Mouse (Mus musculus): Measurements from ENCODE around the gene Fli1. TPM values are rescaled to one million over a fixed set of nuclear protein-coding genes. Genes with fewer than 3 reads are reported as not detected.
A peak's percentile ranks its signal among the peaks of the same experiment; 100 is the strongest.

Gene Fli1
- total and polyA plus RNA-seq, 2 experiments: 1.6 to 3.0 TPM

DNA sequence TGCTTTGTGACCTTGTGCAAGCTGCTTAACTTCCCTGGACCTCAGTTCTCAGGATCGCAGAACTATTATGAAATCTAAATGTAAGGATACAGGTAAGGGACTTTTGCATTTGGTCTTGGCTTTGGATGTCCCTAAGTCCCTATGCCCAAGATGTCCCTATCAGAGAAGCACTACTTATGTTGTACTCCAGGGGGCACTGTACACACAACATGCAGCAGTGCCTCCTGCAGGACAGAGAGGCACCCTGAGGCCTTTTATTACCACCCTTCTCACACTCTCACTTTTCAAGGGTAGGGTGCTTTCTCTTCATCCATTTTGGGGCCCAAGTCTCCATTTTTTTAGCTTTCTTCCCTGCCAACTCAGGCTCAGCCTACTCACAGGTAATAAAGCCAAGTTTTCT, 154.5 kb downstream of the Fli1 start:
- H3K27ac ChIP-seq (replicated peaks; ENCODE audit: insufficient read depth, low read depth, low read length): no peak overlapping the region
- TF ChIP-seq POLR2A (IDR thresholded peaks at IDR 0.05; ENCODE audit: extremely low read depth, insufficient read depth, low read length): no peak
- TF ChIP-seq CTCF (IDR thresholded peaks at IDR 0.05; ENCODE audit: low read depth, low read length): peak; percentile 64
- H3K79me2 ChIP-seq (ENCODE audit: control insufficient read depth, insufficient read depth, low read length): no peaks in the 10 kb centered on the region
- H3K9ac ChIP-seq (ENCODE audit: low read depth, low read length): no peak overlapping the region
- H3K36me3 ChIP-seq (ENCODE audit: control insufficient read depth, insufficient read depth, low read length): no peaks in the 10 kb centered on the region
- H3K4me3 ChIP-seq (ENCODE audit: insufficient read depth, low read depth, low read length): no peak overlapping the region
- H3K4me1 ChIP-seq (ENCODE audit: control insufficient read depth, insufficient read depth, low read length): no peaks in the 10 kb centered on the region
- 96% methylated on average over 1 of the region's 1 CpGs for WGBS
- DNase-seq (ENCODE audit: extremely low read depth, low read depth, low spot score): peak; percentile 28
- H3K27me3 ChIP-seq (ENCODE audit: control insufficient read depth, insufficient read depth, low read length): no peaks in the 10 kb centered on the region

GRCm38 (mm10) chr9:32384906-32385305, 157.8 kb downstream of the Fli1 start:
- 77% methylated on average over 4 of the region's 4 CpGs for WGBS

DNA sequence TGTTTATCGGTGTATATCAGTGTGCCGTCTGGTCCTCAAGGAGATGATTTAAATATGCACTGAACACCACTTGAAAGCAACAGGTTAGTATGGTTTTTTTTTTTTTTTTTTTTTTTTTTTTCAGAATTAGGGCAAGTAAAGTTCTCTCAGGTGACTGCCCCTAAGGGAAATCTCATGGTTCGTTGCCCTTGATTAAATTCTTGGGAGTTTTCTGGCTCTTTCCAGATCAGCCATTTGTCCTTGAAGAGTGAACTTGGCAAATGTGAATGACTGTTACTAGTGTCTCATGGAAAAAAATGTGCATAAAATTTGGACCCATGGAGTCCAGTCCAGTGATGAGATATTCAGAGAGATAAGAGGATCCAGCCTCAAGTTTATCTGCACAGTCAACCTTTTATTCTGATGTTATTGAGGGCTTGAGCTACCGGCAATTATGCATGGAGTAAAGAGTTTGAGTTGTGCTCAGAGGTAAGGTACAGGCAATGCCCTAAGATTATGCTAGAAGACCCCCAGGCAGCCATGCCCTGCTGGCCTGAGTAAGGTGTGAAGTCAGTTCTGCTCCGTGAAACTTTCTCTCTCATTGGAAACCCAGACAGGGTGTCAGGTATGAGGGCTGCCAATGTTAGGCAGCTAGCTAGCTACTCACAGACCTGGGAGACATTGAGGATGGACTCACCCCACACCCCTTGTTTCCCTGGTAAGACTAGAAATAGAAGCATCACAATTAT, 165.6 kb downstream of the Fli1 start:
- Histone ChIP-seq H3K9ac (ENCODE audit: low read depth, low read length) (no peak overlapping the region), H3K79me2 (ENCODE audit: control insufficient read depth, insufficient read depth, low read length) (no peaks in the 10 kb centered on the region), H3K4me3 (ENCODE audit: insufficient read depth, low read depth, low read length) (no peak overlapping the region), H3K4me1 (ENCODE audit: control insufficient read depth, insufficient read depth, low read length) (no peaks in the 10 kb centered on the region), H3K27me3 (ENCODE audit: control insufficient read depth, insufficient read depth, low read length) (no peaks in the 10 kb centered on the region), H3K36me3 (ENCODE audit: control insufficient read depth, insufficient read depth, low read length) (no peaks in the 10 kb centered on the region), H3K27ac (replicated peaks; ENCODE audit: insufficient read depth, low read depth, low read length) (no peak overlapping the region)
- 92% methylated on average over 5 of the region's 5 CpGs for WGBS
- DNase-seq (ENCODE audit: extremely low read depth, low read depth, low spot score): no peak
- no peak for TF ChIP-seq POLR2A (IDR thresholded peaks at IDR 0.05; ENCODE audit: extremely low read depth, insufficient read depth, low read length)
- no peak for TF ChIP-seq CTCF (IDR thresholded peaks at IDR 0.05; ENCODE audit: low read depth, low read length)

More at GRCm38 (mm10) chr9:32384906-32385305, 157.8 kb downstream of the Fli1 start:
- Histone ChIP-seq H3K27me3 (ENCODE audit: control insufficient read depth, insufficient read depth, low read length) (no peaks in the 10 kb centered on the region), H3K79me2 (ENCODE audit: control insufficient read depth, insufficient read depth, low read length) (no peaks in the 10 kb centered on the region), H3K4me1 (ENCODE audit: control insufficient read depth, insufficient read depth, low read length) (no peaks in the 10 kb centered on the region), H3K36me3 (ENCODE audit: control insufficient read depth, insufficient read depth, low read length) (no peaks in the 10 kb centered on the region), H3K27ac (replicated peaks; ENCODE audit: insufficient read depth, low read depth, low read length) (no peak overlapping the region), H3K9ac (ENCODE audit: low read depth, low read length) (no peak overlapping the region), H3K4me3 (ENCODE audit: insufficient read depth, low read depth, low read length) (no peak overlapping the region)
- no peak for TF ChIP-seq CTCF (IDR thresholded peaks at IDR 0.05; ENCODE audit: low read depth, low read length)
- TF ChIP-seq POLR2A (IDR thresholded peaks at IDR 0.05; ENCODE audit: extremely low read depth, insufficient read depth, low read length): no peak
- DNase-seq (ENCODE audit: extremely low read depth, low read depth, low spot score): no peak

DNA sequence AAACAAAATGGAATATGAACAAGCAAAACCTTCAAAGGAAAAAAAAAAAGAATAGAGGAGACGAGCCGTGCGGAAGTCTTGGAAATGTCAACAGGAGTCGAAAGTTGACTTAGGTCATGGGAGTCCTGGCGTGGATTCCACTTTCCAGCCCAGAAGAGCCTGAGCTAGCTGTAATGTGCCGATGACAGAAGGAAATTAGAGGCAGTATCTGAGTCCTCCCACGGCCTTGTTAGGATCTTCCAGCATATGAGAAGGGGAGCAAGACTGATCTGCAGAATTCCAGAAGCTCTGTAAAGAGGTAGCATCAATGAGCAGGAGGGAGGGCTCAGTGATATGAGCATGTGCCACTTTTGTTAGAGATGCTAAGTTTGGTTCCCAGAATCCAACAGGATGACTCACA, 166.6 kb downstream of the Fli1 start:
- 80% methylated on average over 7 of the region's 7 CpGs for whole genome bisulfite sequencing
- no peak for TF ChIP-seq POLR2A (IDR thresholded peaks at IDR 0.05; ENCODE audit: extremely low read depth, insufficient read depth, low read length)
- no peak for TF ChIP-seq CTCF (IDR thresholded peaks at IDR 0.05; ENCODE audit: low read depth, low read length)
- Histone ChIP-seq H3K9ac (ENCODE audit: low read depth, low read length) (no peak overlapping the region), H3K27me3 (ENCODE audit: control insufficient read depth, insufficient read depth, low read length) (no peaks in the 10 kb centered on the region), H3K27ac (replicated peaks; ENCODE audit: insufficient read depth, low read depth, low read length) (no peak overlapping the region), H3K79me2 (ENCODE audit: control insufficient read depth, insufficient read depth, low read length) (no peaks in the 10 kb centered on the region), H3K4me1 (ENCODE audit: control insufficient read depth, insufficient read depth, low read length) (no peaks in the 10 kb centered on the region), H3K4me3 (ENCODE audit: insufficient read depth, low read depth, low read length) (no peak overlapping the region), H3K36me3 (ENCODE audit: control insufficient read depth, insufficient read depth, low read length) (no peaks in the 10 kb centered on the region)
- peak; percentile 14 for DNase-seq (ENCODE audit: extremely low read depth, low read depth, low spot score)

- H3K4me1 ChIP-seq (ENCODE audit: control insufficient read depth, insufficient read depth, low read length): no peaks in the 10 kb centered on the region
- no peak overlapping the region for H3K4me3 ChIP-seq (ENCODE audit: insufficient read depth, low read depth, low read length)
- no peak overlapping the region for H3K9ac ChIP-seq (ENCODE audit: low read depth, low read length)
- no peak overlapping the region for H3K27ac ChIP-seq (replicated peaks; ENCODE audit: insufficient read depth, low read depth, low read length)
- no peaks in the 10 kb centered on the region for H3K27me3 ChIP-seq (ENCODE audit: control insufficient read depth, insufficient read depth, low read length)
- H3K79me2 ChIP-seq (ENCODE audit: control insufficient read depth, insufficient read depth, low read length): no peaks in the 10 kb centered on the region
- WGBS: 96% methylated on average over 6 of the region's 6 CpGs
- H3K36me3 ChIP-seq (ENCODE audit: control insufficient read depth, insufficient read depth, low read length): no peaks in the 10 kb centered on the region
- no peak for DNase-seq (ENCODE audit: extremely low read depth, low read depth, low spot score)
- no peak for TF ChIP-seq POLR2A (IDR thresholded peaks at IDR 0.05; ENCODE audit: extremely low read depth, insufficient read depth, low read length)
- no peak for TF ChIP-seq CTCF (IDR thresholded peaks at IDR 0.05; ENCODE audit: low read depth, low read length)
Measured at GRCm38 (mm10) chr9:32373656-32374055, 169.0 kb downstream of the Fli1 start.

Other genes with a start within 250 kb of the Fli1 start
- under 0.01 and 0.07 TPM in 2 replicates for gene Kcnj5, start 198.5 kb downstream of the Fli1 start, total RNA-seq (2014; rRNA removed)
- 0.02 and 0.06 TPM in 2 replicates for gene Kcnj5, start 198.5 kb downstream of the Fli1 start, polyA plus RNA-seq (2012; rRNA removed)
- not detected in 2 replicates for gene Kcnj1, start 170.4 kb downstream of the Fli1 start, total RNA-seq (2014; rRNA removed)
- gene Kcnj1, start 170.4 kb downstream of the Fli1 start, polyA plus RNA-seq (2012; rRNA removed): not detected in 2 replicates
- 18.8 and 20.1 TPM in 2 replicates for gene Ets1, start 93.4 kb upstream of the Fli1 start, total RNA-seq (2014; rRNA removed)
- gene Ets1, start 93.4 kb upstream of the Fli1 start, polyA plus RNA-seq (2012; rRNA removed): 5.1 and 7.6 TPM in 2 replicates